ENCODE assay signal across 12 mouse cellular contexts in the genomic region with DNA sequence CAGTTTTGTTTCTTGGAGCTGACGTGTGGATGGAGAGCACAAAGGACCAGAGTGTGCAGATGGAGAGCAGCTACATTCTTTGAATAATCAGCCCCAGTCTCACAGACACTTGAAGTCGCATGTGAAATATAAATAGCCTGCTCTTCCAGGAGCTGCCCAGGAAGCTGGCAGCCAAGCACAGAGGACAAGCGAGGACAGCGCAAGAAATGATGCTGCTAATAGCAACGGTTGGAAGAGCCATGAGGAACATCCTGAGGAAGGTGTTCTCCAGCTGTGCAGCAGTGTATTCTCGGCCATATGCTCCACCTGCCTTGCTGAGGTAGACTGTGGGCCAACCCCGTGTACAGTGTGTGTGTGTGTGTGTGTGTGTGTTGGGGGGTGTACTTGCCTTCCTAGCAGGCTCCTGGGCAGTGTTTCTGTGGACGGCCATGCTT. TPM values are rescaled to one million over a fixed set of nuclear protein-coding genes. Genes with fewer than 3 reads are reported as not detected.
A peak's percentile ranks its signal among the peaks of the same experiment; 100 is the strongest.
DNase-seq lines count a peak whose midpoint lies in the region; ATAC-seq and TF ChIP-seq lines count a peak whose summit lies in the region.
"Had no signal": no experiment of that assay in that cellular context is flagged by ENCODE, and none has a peak within 500 bp of the region (broad histone marks: within the 10 kb centered on the region; RNA-seq: fewer than 3 reads in every experiment).

No protein-coding gene starts in this region.

- peak; percentile 69 for DNase-seq in gastrocnemius, adult 2 months
- DNase-seq in gastrocnemius, postnatal 36 days, result no peak
- peak; percentile 58 for DNase-seq in Muller cell, postnatal 12 days (ENCODE audit: inconsistent ontology term)
- DNase-seq in embryonic facial prominence, embryonic 14.5 days (ENCODE audit: low spot score), result peak; percentile 38
- DNase-seq in left cerebral cortex, adult 9 months (ENCODE audit: low spot score in 2 of 2), result peak; percentile 54 to 62
- no peak for DNase-seq in urinary bladder, postnatal 25 days (ENCODE audit: low spot score)
- no peak for DNase-seq in thymus, postnatal 25 days
- DNase-seq in thymus, postnatal 0 days (ENCODE audit: low spot score), result no peak
- DNase-seq: liver, embryonic 13.5 days had no signal

- H3K4me3 ChIP-seq in gastrocnemius, adult 2 months, result no peak overlapping the region
- no peak overlapping the region for H3K4me3 ChIP-seq in embryonic facial prominence, embryonic 14.5 days (ENCODE audit: low read depth, low read length)
- H3K4me3 ChIP-seq: embryonic facial prominence, embryonic 15.5 days; kidney, embryonic 15.5 days; liver, embryonic 13.5 days had no signal

- 51% methylated on average over 8 of the region's 8 CpGs for WGBS in embryonic facial prominence, embryonic 14.5 days

- H3K27me3 ChIP-seq in embryonic facial prominence, embryonic 14.5 days (replicated peaks; ENCODE audit: control insufficient read depth, insufficient read depth, low read length), result no peaks in the 10 kb centered on the region
- H3K27me3 ChIP-seq: CH12.LX; embryonic facial prominence, embryonic 15.5 days; kidney, embryonic 15.5 days had no signal

- H3K9me3 ChIP-seq in embryonic facial prominence, embryonic 14.5 days (ENCODE audit: control insufficient read depth, low read length), result no peaks in the 10 kb centered on the region
- H3K9me3 ChIP-seq: embryonic facial prominence, embryonic 15.5 days; kidney, embryonic 15.5 days; liver, embryonic 13.5 days had no signal

- intact Hi-C loops in gastrocnemius, adult 2 months (cut with DNase I), result no loop called here
- intact Hi-C loops in gastrocnemius, postnatal 36 days (cut with DNase I), result no loop called here

- ATAC-seq in embryonic facial prominence, embryonic 14.5 days (ENCODE audit: low read depth), result peak; percentile 35; the same call in 1 of the 2 replicates

- no peak overlapping the region for H3K27ac ChIP-seq in gastrocnemius, adult 2 months
- no peak overlapping the region for H3K27ac ChIP-seq in embryonic facial prominence, embryonic 14.5 days (replicated peaks; ENCODE audit: low read depth, low read length)
- H3K27ac ChIP-seq: embryonic facial prominence, embryonic 15.5 days; kidney, embryonic 15.5 days; liver, embryonic 13.5 days had no signal

- no peak overlapping the region for H3K9ac ChIP-seq in embryonic facial prominence, embryonic 14.5 days (ENCODE audit: low read depth, low read length)
- H3K9ac ChIP-seq: embryonic facial prominence, embryonic 15.5 days; kidney, embryonic 15.5 days; liver, embryonic 13.5 days had no signal

- no peaks in the 10 kb centered on the region for H3K36me3 ChIP-seq in embryonic facial prominence, embryonic 14.5 days (ENCODE audit: control insufficient read depth, insufficient read depth, low read length)
- H3K36me3 ChIP-seq: embryonic facial prominence, embryonic 15.5 days; kidney, embryonic 15.5 days; liver, embryonic 13.5 days had no signal

- no peak for TF ChIP-seq CTCF in gastrocnemius, adult 2 months (IDR thresholded peaks at IDR 0.05)

- H3K4me1 ChIP-seq in embryonic facial prominence, embryonic 14.5 days (ENCODE audit: control insufficient read depth, insufficient read depth, low read length), result no peaks in the 10 kb centered on the region
- H3K4me1 ChIP-seq: kidney, embryonic 15.5 days had no signal

- H3K4me2 ChIP-seq in embryonic facial prominence, embryonic 14.5 days (ENCODE audit: low read depth, low read length), result no peak overlapping the region
- H3K4me2 ChIP-seq: embryonic facial prominence, embryonic 15.5 days; kidney, embryonic 15.5 days; liver, embryonic 13.5 days had no signal

RNA-seq across cellular contexts. Expression of a gene that starts 35.2 kb away (rescaled TPM):
- total RNA-seq in gastrocnemius, adult 2 months (2021), result 1 to 10 TPM; 1.4 to 1.6 TPM
- 1 to 10 TPM; 2.6 to 3.2 TPM for total RNA-seq in gastrocnemius, postnatal 36 days (2021)
- 12.8 and 13.8 TPM in 2 replicates for polyA plus RNA-seq in embryonic facial prominence, embryonic 14.5 days (2014; fragmentation: Nextera tagmentation; extraction: Ambion mirVana)
- 0.94 and 0.98 TPM in 2 replicates for polyA plus RNA-seq in thymus, postnatal 0 days (2015; fragmentation: Nextera tagmentation; extraction: Ambion mirVana)
- total RNA-seq: CH12.LX had no signal

Comparison
In these comparisons a context has a peak if more than half of its experiments do, and no peak if none do; other contexts are left out.
1. DNase-seq: peak in gastrocnemius, adult 2 months (single experiment), Muller cell, postnatal 12 days (single experiment), embryonic facial prominence, embryonic 14.5 days (single experiment) and left cerebral cortex, adult 9 months (2 of 2); none in gastrocnemius, postnatal 36 days (0 of 2), urinary bladder, postnatal 25 days (single experiment), thymus, postnatal 25 days (single experiment) and thymus, postnatal 0 days (single experiment).